Comparison of ENCODE assay signal across 13 mouse cellular contexts in the genomic region with DNA sequence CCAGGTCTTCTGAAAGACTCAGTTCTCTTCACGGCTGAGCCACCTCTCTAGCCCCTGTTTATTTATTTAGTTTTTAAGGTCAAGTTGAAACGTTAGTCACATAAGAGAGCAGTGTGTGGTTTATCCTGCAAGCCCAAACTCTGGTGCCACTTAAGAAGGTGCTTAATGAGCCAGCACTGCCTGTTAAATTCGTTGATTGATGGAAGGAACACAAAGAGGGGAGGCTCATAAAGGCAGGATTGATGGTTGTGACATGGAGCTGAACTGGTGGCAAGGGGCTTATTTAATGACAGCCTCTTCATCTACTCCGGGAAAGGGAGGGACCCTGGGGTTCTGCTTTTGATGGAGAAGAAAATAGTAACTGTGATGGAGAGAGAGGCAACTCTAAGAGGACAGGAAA.
DNase-seq lines count a peak whose midpoint lies in the region; ATAC-seq and TF ChIP-seq lines count a peak whose summit lies in the region.
"Had no signal": no experiment of that assay in that cellular context is flagged by ENCODE, and none has a peak within 500 bp of the region (broad histone marks: within the 10 kb centered on the region; RNA-seq: fewer than 3 reads in every experiment).

No protein-coding gene starts in this region.

- no peak for TF ChIP-seq CTCF in brain, embryonic 14.5 days (IDR thresholded peaks at IDR 0.05; ENCODE audit: borderline replicate concordance, extremely low read depth, insufficient read depth, insufficient read length)

- peak; percentile 39; the same call in 1 of the 2 replicates for ATAC-seq in hindbrain, embryonic 13.5 days (ENCODE audit: low FRiP score)
- peak; percentile 62 for ATAC-seq in forebrain, embryonic 16.5 days
- ATAC-seq in liver, embryonic 15.5 days (ENCODE audit: insufficient read depth): no peak
- ATAC-seq: intestine, embryonic 15.5 days had no signal

- WGBS in hindbrain, embryonic 13.5 days: 31% methylated on average over 4 of the region's 4 CpGs
- WGBS in hindbrain, embryonic 10.5 days: 54% methylated on average over 4 of the region's 4 CpGs
- WGBS in forebrain, embryonic 16.5 days: 11% methylated on average over 4 of the region's 4 CpGs
- WGBS in liver, embryonic 15.5 days (ENCODE audit: insufficient replicate concordance): 54% methylated on average over 4 of the region's 4 CpGs
- WGBS in midbrain, embryonic 10.5 days: 67% methylated on average over 4 of the region's 4 CpGs

- H3K4me3 ChIP-seq in hindbrain, embryonic 13.5 days: no peak overlapping the region
- no peak overlapping the region for H3K4me3 ChIP-seq in hindbrain, embryonic 10.5 days
- no peak overlapping the region for H3K4me3 ChIP-seq in forebrain, embryonic 16.5 days (replicated peaks; ENCODE audit: low read length)
- no peak overlapping the region for H3K4me3 ChIP-seq in liver, embryonic 15.5 days (replicated peaks)
- H3K4me3 ChIP-seq in midbrain, embryonic 10.5 days: no peak overlapping the region
- H3K4me3 ChIP-seq: intestine, embryonic 15.5 days had no signal

- 0 out of 2 replicates have a peak overlapping the region, but pooled peaks have one; percentile 8 for H3K27ac ChIP-seq in hindbrain, embryonic 13.5 days
- no peak overlapping the region for H3K27ac ChIP-seq in hindbrain, embryonic 10.5 days
- H3K27ac ChIP-seq in forebrain, embryonic 16.5 days (ENCODE audit: low read length): no peak overlapping the region
- H3K27ac ChIP-seq in liver, embryonic 15.5 days (replicated peaks): peak overlapping the region; percentile 92
- H3K27ac ChIP-seq in midbrain, embryonic 10.5 days (replicated peaks): no peak overlapping the region
- H3K27ac ChIP-seq: intestine, embryonic 15.5 days had no signal

- no peak overlapping the region for H3K4me2 ChIP-seq in hindbrain, embryonic 13.5 days
- H3K4me2 ChIP-seq in forebrain, embryonic 16.5 days (ENCODE audit: low read length): no peak overlapping the region
- peak overlapping the region; percentile 59 for H3K4me2 ChIP-seq in liver, embryonic 15.5 days
- H3K4me2 ChIP-seq: intestine, embryonic 15.5 days had no signal

- peaks cover 26% of the 10 kb centered on the region for H3K4me1 ChIP-seq in hindbrain, embryonic 13.5 days (replicated peaks)
- H3K4me1 ChIP-seq in hindbrain, embryonic 10.5 days (replicated peaks): peaks cover 6% of the 10 kb centered on the region; the same call in 1 of the 2 replicates
- H3K4me1 ChIP-seq in forebrain, embryonic 16.5 days (replicated peaks; ENCODE audit: control insufficient read depth, insufficient read depth, low read length): peaks cover 19% of the 10 kb centered on the region
- H3K4me1 ChIP-seq in liver, embryonic 15.5 days (replicated peaks): peaks cover 58% of the 10 kb centered on the region
- H3K4me1 ChIP-seq in midbrain, embryonic 10.5 days: no peaks in the 10 kb centered on the region
- H3K4me1 ChIP-seq: intestine, embryonic 15.5 days had no signal

- no peaks in the 10 kb centered on the region for H3K9me3 ChIP-seq in hindbrain, embryonic 13.5 days
- no peaks in the 10 kb centered on the region for H3K9me3 ChIP-seq in hindbrain, embryonic 10.5 days
- no peaks in the 10 kb centered on the region for H3K9me3 ChIP-seq in forebrain, embryonic 16.5 days (ENCODE audit: control insufficient read depth, low read length)
- no peaks in the 10 kb centered on the region for H3K9me3 ChIP-seq in liver, embryonic 15.5 days (replicated peaks)
- no peaks in the 10 kb centered on the region for H3K9me3 ChIP-seq in midbrain, embryonic 10.5 days (replicated peaks)
- H3K9me3 ChIP-seq: intestine, embryonic 15.5 days had no signal

- H3K9ac ChIP-seq in hindbrain, embryonic 13.5 days: no peak overlapping the region
- H3K9ac ChIP-seq in forebrain, embryonic 16.5 days (replicated peaks; ENCODE audit: low read depth, low read length): no peak overlapping the region
- H3K9ac ChIP-seq in liver, embryonic 15.5 days: no peak overlapping the region; the same call in 1 of the 2 replicates
- H3K9ac ChIP-seq: intestine, embryonic 15.5 days had no signal

- TF ChIP-seq POLR2A in brain, embryonic 14.5 days (IDR thresholded peaks at IDR 0.05; ENCODE audit: borderline replicate concordance, extremely low read depth, insufficient read depth, insufficient read length, poor library complexity, severe bottlenecking): no peak

- no peak for DNase-seq in hindbrain, embryonic 10.5 days (ENCODE audit: low spot score)
- peak; percentile 61 for DNase-seq in brain, embryonic 14.5 days (ENCODE audit: low read depth)
- no peak for DNase-seq in yolk sac, embryonic 10.5 days (ENCODE audit: low spot score)
- DNase-seq in midbrain, embryonic 10.5 days (ENCODE audit: low spot score): no peak
- DNase-seq in spleen, adult 12 weeks (ENCODE audit: low spot score): no peak
- DNase-seq: adrenal gland, postnatal 14 days; lung, postnatal 36 days; midbrain, embryonic 14.5 days had no signal

- no peaks in the 10 kb centered on the region for H3K27me3 ChIP-seq in hindbrain, embryonic 13.5 days
- H3K27me3 ChIP-seq in hindbrain, embryonic 10.5 days (ENCODE audit: insufficient read depth, poor library complexity, severe bottlenecking): no peaks in the 10 kb centered on the region
- no peaks in the 10 kb centered on the region for H3K27me3 ChIP-seq in forebrain, embryonic 16.5 days (replicated peaks; ENCODE audit: control insufficient read depth, insufficient read depth, low read length)
- H3K27me3 ChIP-seq in liver, embryonic 15.5 days: no peaks in the 10 kb centered on the region
- H3K27me3 ChIP-seq in midbrain, embryonic 10.5 days (ENCODE audit: low read depth, poor library complexity, severe bottlenecking): no peaks in the 10 kb centered on the region
- H3K27me3 ChIP-seq: intestine, embryonic 15.5 days had no signal

- peaks cover 7% of the 10 kb centered on the region; the same call in 1 of the 2 replicates for H3K36me3 ChIP-seq in hindbrain, embryonic 13.5 days
- H3K36me3 ChIP-seq in hindbrain, embryonic 10.5 days: no peaks in the 10 kb centered on the region
- H3K36me3 ChIP-seq in forebrain, embryonic 16.5 days (ENCODE audit: control insufficient read depth, insufficient read depth): no peaks in the 10 kb centered on the region
- no peaks in the 10 kb centered on the region for H3K36me3 ChIP-seq in liver, embryonic 15.5 days (replicated peaks)
- no peaks in the 10 kb centered on the region for H3K36me3 ChIP-seq in midbrain, embryonic 10.5 days
- H3K36me3 ChIP-seq: G1E; intestine, embryonic 15.5 days had no signal

Comparison
In these comparisons a context has a peak if more than half of its experiments do, and no peak if none do; other contexts are left out.
1. H3K27ac ChIP-seq: peak in hindbrain, embryonic 13.5 days (single experiment) and liver, embryonic 15.5 days (single experiment); none in hindbrain, embryonic 10.5 days (single experiment), forebrain, embryonic 16.5 days (single experiment) and midbrain, embryonic 10.5 days (single experiment).